Mouse (Mus musculus) bone marrow macrophage, adult 2 months (primary cell): Measurements from ENCODE around the gene Gm9732.
"Not testable (repeated sequence)": the region's sequence is repeated elsewhere in the genome, so short reads cannot be mapped to it uniquely, and the experiment has no call there.

Experiments
- CTCF ChIP-seq: IDR thresholded peaks from 2 replicates; pipeline ENCODE4 v1.5.1; 2012; ENCODE audit warnings: low read depth, mild to moderate bottlenecking, low read length, moderate library complexity
- POLR2A ChIP-seq: IDR thresholded peaks from 2 replicates; pipeline ENCODE4 v1.6.1; 2012; ENCODE audit warnings: mild to moderate bottlenecking, low read depth, low read length, borderline replicate concordance

DNA sequence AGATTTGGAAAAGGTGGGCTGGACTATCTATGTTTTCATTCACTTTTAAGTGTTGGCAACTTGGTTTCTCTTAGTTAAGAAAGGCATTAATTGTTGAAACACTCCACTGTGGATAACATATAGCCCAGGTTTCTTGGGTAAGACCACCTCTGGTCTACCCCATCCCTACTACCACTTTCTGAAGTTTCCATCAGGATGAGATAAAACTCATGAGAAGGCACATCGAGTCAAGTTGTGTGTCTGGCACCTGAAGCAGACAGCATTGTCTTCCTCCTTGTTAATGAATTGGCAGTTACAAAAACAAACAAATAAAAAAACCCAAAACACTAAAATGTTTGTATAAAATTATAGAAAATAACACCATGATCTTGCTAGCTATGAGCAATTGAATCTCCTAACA is 916 bp downstream of the Gm9732 start:
- not testable (repeated sequence) for TF ChIP-seq CTCF, POLR2A
